Mouse (Mus musculus): ENCODE data around the gene Elovl3. TPM values are rescaled to one million over a fixed set of nuclear protein-coding genes. Genes with fewer than 3 reads are reported as not detected.
A peak's percentile ranks its signal among the peaks of the same experiment; 100 is the strongest.
"Not testable (repeated sequence)": the region's sequence is repeated elsewhere in the genome, so short reads cannot be mapped to it uniquely, and the experiment has no call there.

The Elovl3 gene
- total and polyA plus RNA-seq, 2 experiments from 2014 or later, result 0.11 TPM; not detected in 1

- WGBS, result 92% methylated on average over 3 of the region's 3 CpGs
- no peak for ATAC-seq
- 0 out of 2 replicates have a peak, but pooled peaks cover 3% of the 10 kb centered on the region for H3K27me3 ChIP-seq (ENCODE audit: insufficient read depth, low read length)
- no peaks in the 10 kb centered on the region for H3K4me1 ChIP-seq (ENCODE audit: insufficient read depth)
- H3K36me3 ChIP-seq (ENCODE audit: insufficient read depth), result no peaks in the 10 kb centered on the region
- no peak for DNase-seq
- H3K27ac ChIP-seq (ENCODE audit: low read depth, low read length), result no peak overlapping the region
- no peak for TF ChIP-seq CTCF (IDR thresholded peaks at IDR 0.05; ENCODE audit: low read depth)
- no peak overlapping the region for H3K4me3 ChIP-seq (ENCODE audit: low read depth, low read length)
- no peaks in the 10 kb centered on the region for H3K9me3 ChIP-seq (ENCODE audit: low read length)
- no peak overlapping the region for H3K4me2 ChIP-seq (ENCODE audit: low read depth)
- H3K9ac ChIP-seq, result no peak overlapping the region
These were observed 12.2 kb upstream of the Elovl3 start for GRCm38 (mm10) chr19:46119458-46119857.

- H3K9ac ChIP-seq, result no peak overlapping the region
- 0 out of 2 replicates have a peak, but pooled peaks cover 3% of the 10 kb centered on the region for H3K27me3 ChIP-seq (ENCODE audit: insufficient read depth, low read length)
- H3K4me1 ChIP-seq (ENCODE audit: insufficient read depth), result no peaks in the 10 kb centered on the region
- H3K36me3 ChIP-seq (ENCODE audit: insufficient read depth), result no peaks in the 10 kb centered on the region
- 74% methylated on average over 6 of the region's 6 CpGs for WGBS
- TF ChIP-seq CTCF (IDR thresholded peaks at IDR 0.05; ENCODE audit: low read depth), result no peak
- ATAC-seq (no peak), DNase-seq (no peak)
- H3K4me2 ChIP-seq (ENCODE audit: low read depth), result no peak overlapping the region
- H3K27ac ChIP-seq (ENCODE audit: low read depth, low read length), result no peak overlapping the region
- H3K4me3 ChIP-seq (ENCODE audit: low read depth, low read length), result no peak overlapping the region
- H3K9me3 ChIP-seq (ENCODE audit: low read length), result no peaks in the 10 kb centered on the region
These were observed 10.8 kb upstream of the Elovl3 start for GRCm38 (mm10) chr19:46120872-46121271.

- DNase-seq (no peak), ATAC-seq (no peak)
- Histone ChIP-seq H3K9ac (no peak overlapping the region), H3K4me2 (ENCODE audit: low read depth) (no peak overlapping the region), H3K27me3 (ENCODE audit: insufficient read depth, low read length) (0 out of 2 replicates have a peak, but pooled peaks cover 3% of the 10 kb centered on the region), H3K9me3 (ENCODE audit: low read length) (no peaks in the 10 kb centered on the region), H3K4me1 (ENCODE audit: insufficient read depth) (no peaks in the 10 kb centered on the region), H3K4me3 (ENCODE audit: low read depth, low read length) (no peak overlapping the region), H3K27ac (ENCODE audit: low read depth, low read length) (no peak overlapping the region), H3K36me3 (ENCODE audit: insufficient read depth) (no peaks in the 10 kb centered on the region)
- 83% methylated on average over 3 of the region's 3 CpGs for WGBS
- TF ChIP-seq CTCF (IDR thresholded peaks at IDR 0.05; ENCODE audit: low read depth), result no peak
These were observed 7.8 kb upstream of the Elovl3 start for GRCm38 (mm10) chr19:46123876-46124275.

GRCm38 (mm10) chr19:46124651-46125050 lies 7.0 kb upstream of the Elovl3 start:
- no peak for DNase-seq
- no peak for ATAC-seq
- H3K36me3 ChIP-seq (ENCODE audit: insufficient read depth), result no peaks in the 10 kb centered on the region
- no peaks in the 10 kb centered on the region for H3K9me3 ChIP-seq (ENCODE audit: low read length)
- H3K4me1 ChIP-seq (ENCODE audit: insufficient read depth), result no peaks in the 10 kb centered on the region
- no peak for TF ChIP-seq CTCF (IDR thresholded peaks at IDR 0.05; ENCODE audit: low read depth)
- 0 out of 2 replicates have a peak, but pooled peaks cover 3% of the 10 kb centered on the region for H3K27me3 ChIP-seq (ENCODE audit: insufficient read depth, low read length)
- H3K27ac ChIP-seq (ENCODE audit: low read depth, low read length), result no peak overlapping the region
- no peak overlapping the region for H3K4me2 ChIP-seq (ENCODE audit: low read depth)
- H3K4me3 ChIP-seq (ENCODE audit: low read depth, low read length), result no peak overlapping the region
- H3K9ac ChIP-seq, result no peak overlapping the region

GRCm38 (mm10) chr19:46126301-46126700 lies 5.4 kb upstream of the Elovl3 start:
- Histone ChIP-seq H3K4me3 (ENCODE audit: low read depth, low read length) (no peak overlapping the region), H3K9ac (no peak overlapping the region), H3K27me3 (ENCODE audit: insufficient read depth, low read length) (peaks cover 9% of the 10 kb centered on the region; the same call in 1 of the 2 replicates), H3K36me3 (ENCODE audit: insufficient read depth) (no peaks in the 10 kb centered on the region), H3K27ac (ENCODE audit: low read depth, low read length) (no peak overlapping the region), H3K4me2 (ENCODE audit: low read depth) (no peak overlapping the region), H3K9me3 (ENCODE audit: low read length) (no peaks in the 10 kb centered on the region), H3K4me1 (ENCODE audit: insufficient read depth) (no peaks in the 10 kb centered on the region)
- ATAC-seq (no peak), DNase-seq (no peak)
- no peak for TF ChIP-seq CTCF (IDR thresholded peaks at IDR 0.05; ENCODE audit: low read depth)
- 90% methylated on average over 4 of the region's 4 CpGs for WGBS

GRCm38 (mm10) chr19:46129737-46130136 lies 2.0 kb upstream of the Elovl3 start:
- not testable (repeated sequence) for DNase-seq; H3K4me2 ChIP-seq (ENCODE audit: low read depth); H3K9me3 ChIP-seq (ENCODE audit: low read length); H3K4me1 ChIP-seq (ENCODE audit: insufficient read depth); H3K4me3 ChIP-seq (ENCODE audit: low read depth, low read length); H3K9ac ChIP-seq; H3K36me3 ChIP-seq (ENCODE audit: insufficient read depth); H3K27ac ChIP-seq (ENCODE audit: low read depth, low read length); ATAC-seq
- peaks cover 39% of the 10 kb centered on the region for H3K27me3 ChIP-seq (ENCODE audit: insufficient read depth, low read length)
- 74% methylated on average over 6 of the region's 6 CpGs for WGBS

- H3K9me3 ChIP-seq (ENCODE audit: low read length), result no peaks in the 10 kb centered on the region
- H3K27ac ChIP-seq (ENCODE audit: low read depth, low read length), result no peak overlapping the region
- peak overlapping the region; percentile 38 for H3K4me2 ChIP-seq (ENCODE audit: low read depth)
- no peaks in the 10 kb centered on the region for H3K36me3 ChIP-seq (ENCODE audit: insufficient read depth)
- peaks cover 42% of the 10 kb centered on the region for H3K27me3 ChIP-seq (ENCODE audit: insufficient read depth, low read length)
- no peak overlapping the region for H3K9ac ChIP-seq
- H3K4me3 ChIP-seq (ENCODE audit: low read depth, low read length), result no peak overlapping the region
- no peaks in the 10 kb centered on the region for H3K4me1 ChIP-seq (ENCODE audit: insufficient read depth)
- 9% methylated on average over 6 of the region's 8 CpGs for WGBS
- TF ChIP-seq CTCF (IDR thresholded peaks at IDR 0.05; ENCODE audit: low read depth), result no peak
- ATAC-seq (no peak), DNase-seq (no peak)
These were observed 414 bp upstream of the Elovl3 start for GRCm38 (mm10) chr19:46131283-46131682.

GRCm38 (mm10) chr19:46132577-46132976 lies 880 bp downstream of the Elovl3 start:
- peaks cover 53% of the 10 kb centered on the region for H3K27me3 ChIP-seq (ENCODE audit: insufficient read depth, low read length)
- H3K4me2 ChIP-seq (ENCODE audit: low read depth), result no peak overlapping the region
- H3K9me3 ChIP-seq (ENCODE audit: low read length), result no peaks in the 10 kb centered on the region
- DNase-seq (no peak), ATAC-seq (no peak)
- TF ChIP-seq CTCF (IDR thresholded peaks at IDR 0.05; ENCODE audit: low read depth), result no peak
- 29% methylated on average over 6 of the region's 6 CpGs for WGBS
- no peak overlapping the region for H3K9ac ChIP-seq
- no peak overlapping the region for H3K4me3 ChIP-seq (ENCODE audit: low read depth, low read length)
- no peaks in the 10 kb centered on the region for H3K4me1 ChIP-seq (ENCODE audit: insufficient read depth)
- no peak overlapping the region for H3K27ac ChIP-seq (ENCODE audit: low read depth, low read length)
- no peaks in the 10 kb centered on the region for H3K36me3 ChIP-seq (ENCODE audit: insufficient read depth)
